Mouse (Mus musculus): ENCODE measurements at regions not wholly inside any gene's neighbourhood (a gene's known extent, or its start where the extent isn't known, plus 50 kb on each side); places are given as distances from the start of the nearest gene placed in this dataset.

DNA sequence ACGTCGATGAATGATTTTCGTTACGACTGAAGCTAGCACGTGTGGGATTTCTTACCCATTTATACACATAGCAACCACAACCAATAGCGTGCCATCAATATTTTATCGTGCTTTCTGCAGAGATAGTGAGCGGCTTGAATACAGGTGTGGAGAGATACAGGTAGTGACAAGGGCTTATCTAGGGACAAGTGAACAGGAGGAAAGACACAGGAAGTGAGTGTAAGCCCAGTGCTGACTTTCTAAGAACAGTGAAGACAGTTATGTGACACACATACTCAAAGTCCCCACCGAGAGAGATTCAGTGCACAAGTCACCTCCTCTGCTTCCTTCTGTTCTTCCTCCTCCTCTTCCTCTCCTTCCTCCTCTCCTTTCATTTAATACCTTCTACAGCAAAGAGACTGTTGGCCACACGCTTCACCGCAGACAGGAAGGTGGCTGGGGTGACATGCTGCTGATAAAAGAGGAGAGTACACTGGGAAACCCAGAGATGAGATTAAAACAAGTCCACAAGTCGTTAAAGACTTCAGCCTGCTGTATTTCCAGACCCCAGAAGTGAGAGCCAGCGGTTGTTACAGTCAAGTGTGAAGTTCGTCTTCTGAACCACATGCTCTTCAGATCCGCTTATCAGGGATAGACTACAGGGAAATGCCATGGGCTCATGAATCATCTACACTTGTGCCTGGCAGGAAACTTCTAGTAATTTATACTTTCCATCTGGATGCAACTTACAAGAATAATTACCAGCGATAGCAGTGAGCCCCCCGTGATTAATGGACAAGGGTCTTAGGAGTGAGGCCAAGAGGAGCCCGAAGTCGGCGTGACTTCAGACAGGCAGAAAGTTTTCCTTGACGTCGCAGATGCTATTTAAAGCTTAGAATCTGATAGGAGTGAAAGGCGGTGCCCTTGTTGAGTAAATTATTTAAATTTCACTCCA is 180.5 kb downstream of the Gxylt1 start:
- Histone ChIP-seq H3K36me3 (ENCODE audit: control insufficient read depth, insufficient read depth, low read length) (no peaks in the 10 kb centered on the region), H3K4me1 (ENCODE audit: control insufficient read depth, insufficient read depth, low read length) (no peaks in the 10 kb centered on the region), H3K27ac (ENCODE audit: control insufficient read depth, insufficient read depth, low read depth, low read length) (no peak overlapping the region), H3K27me3 (ENCODE audit: control insufficient read depth, insufficient read depth, low read length) (no peaks in the 10 kb centered on the region), H3K4me3 (ENCODE audit: control insufficient read depth, low read depth, low read length) (no peak overlapping the region)
- no peak for TF ChIP-seq POLR2A (IDR thresholded peaks at IDR 0.05; ENCODE audit: control insufficient read depth, low read depth, low read length)
- no peak for TF ChIP-seq CTCF (IDR thresholded peaks at IDR 0.05; ENCODE audit: control insufficient read depth, insufficient read depth, insufficient replicate concordance, low read depth, low read length)

GRCm38 (mm10) chr15:93091396-93091795 is 183.6 kb downstream of the Gxylt1 start:
- Histone ChIP-seq H3K27ac (ENCODE audit: control insufficient read depth, insufficient read depth, low read depth, low read length) (no peak overlapping the region), H3K36me3 (ENCODE audit: control insufficient read depth, insufficient read depth, low read length) (no peaks in the 10 kb centered on the region), H3K4me3 (ENCODE audit: control insufficient read depth, low read depth, low read length) (no peak overlapping the region), H3K4me1 (ENCODE audit: control insufficient read depth, insufficient read depth, low read length) (no peaks in the 10 kb centered on the region; the same call in 1 of the 2 replicates), H3K27me3 (ENCODE audit: control insufficient read depth, insufficient read depth, low read length) (no peaks in the 10 kb centered on the region)
- TF ChIP-seq POLR2A (IDR thresholded peaks at IDR 0.05; ENCODE audit: control insufficient read depth, low read depth, low read length) = no peak
- no peak for TF ChIP-seq CTCF (IDR thresholded peaks at IDR 0.05; ENCODE audit: control insufficient read depth, insufficient read depth, insufficient replicate concordance, low read depth, low read length)

DNA sequence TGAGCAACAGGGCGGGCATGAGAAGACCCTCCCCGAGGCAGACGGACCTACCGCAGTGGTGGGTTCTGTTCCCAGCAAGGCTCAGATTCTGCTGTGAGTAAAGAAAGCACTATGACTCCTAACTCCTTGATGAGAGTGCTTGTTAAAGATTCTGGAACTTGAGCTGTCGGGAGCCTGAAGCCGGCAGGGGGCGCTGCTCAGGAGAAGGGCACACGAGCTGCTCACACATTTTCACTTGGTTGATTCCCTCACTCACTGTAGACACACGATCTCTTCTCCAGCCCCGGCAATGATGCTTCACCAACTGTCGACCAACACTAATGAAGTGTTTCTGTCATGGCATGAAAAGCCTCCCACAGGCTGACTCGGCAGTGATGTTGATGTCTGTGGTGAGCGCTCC is 185.6 kb downstream of the Gxylt1 start:
- TF ChIP-seq CTCF (IDR thresholded peaks at IDR 0.05; ENCODE audit: control insufficient read depth, insufficient read depth, insufficient replicate concordance, low read depth, low read length) (peak; percentile 85), POLR2A (IDR thresholded peaks at IDR 0.05; ENCODE audit: control insufficient read depth, low read depth, low read length) (no peak)
- Histone ChIP-seq H3K27ac (ENCODE audit: control insufficient read depth, insufficient read depth, low read depth, low read length) (no peak overlapping the region), H3K27me3 (ENCODE audit: control insufficient read depth, insufficient read depth, low read length) (no peaks in the 10 kb centered on the region), H3K4me1 (ENCODE audit: control insufficient read depth, insufficient read depth, low read length) (no peaks in the 10 kb centered on the region; the same call in 1 of the 2 replicates), H3K4me3 (ENCODE audit: control insufficient read depth, low read depth, low read length) (peak overlapping the region; percentile 44), H3K36me3 (ENCODE audit: control insufficient read depth, insufficient read depth, low read length) (no peaks in the 10 kb centered on the region)

DNA sequence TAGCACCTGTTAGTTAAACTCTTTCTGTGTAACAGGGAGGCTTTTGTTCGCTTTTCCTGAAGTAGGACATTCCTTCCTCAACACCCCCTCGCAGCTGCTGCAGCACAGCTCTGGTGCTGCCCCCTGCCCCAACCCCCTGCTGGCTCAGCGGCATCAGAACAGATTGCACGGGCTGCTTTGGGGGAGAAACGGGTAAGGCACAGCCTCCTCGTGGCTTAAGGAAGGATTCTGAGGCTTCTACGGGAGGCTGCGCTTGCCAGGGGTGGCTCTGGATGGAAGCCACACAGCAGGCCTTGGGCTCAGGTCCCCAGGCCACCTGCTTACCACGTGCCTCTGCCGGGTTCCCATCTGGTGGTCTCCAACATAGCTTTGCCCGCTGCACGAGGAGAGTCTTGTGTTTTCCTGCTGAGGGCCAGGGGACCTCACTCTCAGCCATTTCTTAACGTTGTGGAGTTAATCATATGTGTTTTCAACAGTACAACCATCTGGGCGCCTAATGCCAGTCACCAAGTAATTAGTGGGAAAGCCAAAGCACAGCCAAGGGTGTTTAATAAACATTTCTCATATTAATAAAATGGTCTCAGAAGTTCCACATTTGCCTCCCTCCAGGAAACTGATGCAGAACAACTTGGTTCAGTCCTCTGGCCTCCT is 189.9 kb downstream of the Gxylt1 start:
- Histone ChIP-seq H3K27ac (ENCODE audit: control insufficient read depth, insufficient read depth, low read depth, low read length) (no peak overlapping the region), H3K36me3 (ENCODE audit: control insufficient read depth, insufficient read depth, low read length) (no peaks in the 10 kb centered on the region), H3K4me1 (ENCODE audit: control insufficient read depth, insufficient read depth, low read length) (no peaks in the 10 kb centered on the region; the same call in 1 of the 2 replicates), H3K27me3 (ENCODE audit: control insufficient read depth, insufficient read depth, low read length) (no peaks in the 10 kb centered on the region), H3K4me3 (ENCODE audit: control insufficient read depth, low read depth, low read length) (no peak overlapping the region)
- TF ChIP-seq POLR2A (IDR thresholded peaks at IDR 0.05; ENCODE audit: control insufficient read depth, low read depth, low read length) (no peak), CTCF (IDR thresholded peaks at IDR 0.05; ENCODE audit: control insufficient read depth, insufficient read depth, insufficient replicate concordance, low read depth, low read length) (no peak)

- Histone ChIP-seq H3K27me3 (ENCODE audit: control insufficient read depth, insufficient read depth, low read length) (no peaks in the 10 kb centered on the region), H3K4me3 (ENCODE audit: control insufficient read depth, low read depth, low read length) (no peak overlapping the region), H3K36me3 (ENCODE audit: control insufficient read depth, insufficient read depth, low read length) (no peaks in the 10 kb centered on the region), H3K27ac (ENCODE audit: control insufficient read depth, insufficient read depth, low read depth, low read length) (no peak overlapping the region), H3K4me1 (ENCODE audit: control insufficient read depth, insufficient read depth, low read length) (no peaks in the 10 kb centered on the region)
- TF ChIP-seq CTCF (IDR thresholded peaks at IDR 0.05; ENCODE audit: control insufficient read depth, insufficient read depth, insufficient replicate concordance, low read depth, low read length) (no peak), POLR2A (IDR thresholded peaks at IDR 0.05; ENCODE audit: control insufficient read depth, low read depth, low read length) (no peak)
These were observed 200.9 kb downstream of the Gxylt1 start for GRCm38 (mm10) chr15:93074070-93074469.

GRCm38 (mm10) chr15:93062213-93063131 is 212.5 kb downstream of the Gxylt1 start:
- H3K27me3 ChIP-seq (ENCODE audit: control insufficient read depth, insufficient read depth, low read length) = no peaks in the 10 kb centered on the region
- no peak overlapping the region for H3K4me3 ChIP-seq (ENCODE audit: control insufficient read depth, low read depth, low read length)
- no peak overlapping the region for H3K27ac ChIP-seq (ENCODE audit: control insufficient read depth, insufficient read depth, low read depth, low read length)
- TF ChIP-seq POLR2A (IDR thresholded peaks at IDR 0.05; ENCODE audit: control insufficient read depth, low read depth, low read length) = no peak
- no peak for TF ChIP-seq CTCF (IDR thresholded peaks at IDR 0.05; ENCODE audit: control insufficient read depth, insufficient read depth, insufficient replicate concordance, low read depth, low read length)
- no peaks in the 10 kb centered on the region for H3K36me3 ChIP-seq (ENCODE audit: control insufficient read depth, insufficient read depth, low read length)
- no peaks in the 10 kb centered on the region for H3K4me1 ChIP-seq (ENCODE audit: control insufficient read depth, insufficient read depth, low read length)
